Mouse (Mus musculus) intestine, embryonic 14.5 days (tissue): Measurements from ENCODE around the gene Alkbh5. TPM values are rescaled to one million over a fixed set of nuclear protein-coding genes. Genes with fewer than 3 reads are reported as not detected.

Source experiments
- ATAC-seq: fragments of 200-750 bp; cut with Nextera tagmentation; replicated peaks from 2 replicates; pipeline ENCODE4 v1.8.0; 2017; ENCODE audit warnings: low read depth, moderate number of reproducible peaks, moderate TSS enrichment, moderate library complexity; ENCODE audit not compliant: low FRiP score, low TSS enrichment
- DNase-seq: peaks from one replicate; pipeline ENCODE4 v3.0.0-alpha.2; 2018; ENCODE audit warnings: low spot score
- H3K27ac ChIP-seq: fragments of 300-500 bp; sonication (generic); 2 replicates; pipeline ENCODE4 v1.5.1; 2014; ENCODE audit warnings: low read depth, mild to moderate bottlenecking, control low read depth
- H3K27me3 ChIP-seq: fragments of 300-500 bp; sonication (generic); replicated peaks from 2 replicates; pipeline ENCODE4 v1.6.1; 2014; ENCODE audit warnings: low read length, control low read depth; ENCODE audit not compliant: control insufficient read depth, insufficient read depth
- H3K36me3 ChIP-seq: fragments of 300-500 bp; sonication (generic); 2 replicates; pipeline ENCODE4 v1.6.1; 2014; ENCODE audit warnings: low read length, control low read depth; ENCODE audit not compliant: control insufficient read depth, insufficient read depth
- H3K4me1 ChIP-seq: fragments of 300-500 bp; sonication (generic); replicated peaks from 2 replicates; pipeline ENCODE4 v1.6.1; 2014; ENCODE audit warnings: low read length, control low read depth, mixed read lengths; ENCODE audit not compliant: control insufficient read depth, insufficient read depth
- H3K4me2 ChIP-seq: fragments of 300-500 bp; sonication (generic); 2 replicates; pipeline ENCODE4 v1.6.1; 2014; ENCODE audit warnings: low read length
- H3K4me3 ChIP-seq: fragments of 300-500 bp; sonication (generic); 2 replicates; pipeline ENCODE4 v1.5.1; 2014; ENCODE audit warnings: low read depth, low read length, control low read depth, mixed read lengths
- H3K9ac ChIP-seq: fragments of 300-500 bp; sonication (generic); 2 replicates; pipeline ENCODE4 v1.6.1; 2014; ENCODE audit warnings: mild to moderate bottlenecking, low read length
- H3K9me3 ChIP-seq: fragments of 300-500 bp; sonication (generic); 2 replicates; pipeline ENCODE4 v1.6.1; 2016; ENCODE audit warnings: low read length, control low read depth; ENCODE audit not compliant: control insufficient read depth
- WGBS: fragments of 180-500 bp; shearing (Covaris S2); extraction: QIAGEN DNeasy Blood & Tissue Kit; methylation state at CpG from one replicate; pipeline ENCODE4 v1.1.7; 2014; 5-methylcytosine and 5-hydroxymethylcytosine counted together
- polyA plus RNA-seq: library from polyadenylated mRNA; unstranded; fragments of >200 nt; fragmentation: Nextera tagmentation; extraction: Ambion mirVana; gene quantifications from 2 replicates; pipeline ENCODE4 v1.2.1, GENCODE M21; 2014

The Alkbh5 gene
- polyA plus RNA-seq, 1 experiment from 2014 or later = 36.2 TPM

GRCm38 (mm10) chr11:60518305-60518704 lies 17.9 kb upstream of the Alkbh5 start:
- 68% methylated on average over 4 of the region's 4 CpGs for WGBS
- no peak for DNase-seq
- ATAC-seq = no peak

DNA sequence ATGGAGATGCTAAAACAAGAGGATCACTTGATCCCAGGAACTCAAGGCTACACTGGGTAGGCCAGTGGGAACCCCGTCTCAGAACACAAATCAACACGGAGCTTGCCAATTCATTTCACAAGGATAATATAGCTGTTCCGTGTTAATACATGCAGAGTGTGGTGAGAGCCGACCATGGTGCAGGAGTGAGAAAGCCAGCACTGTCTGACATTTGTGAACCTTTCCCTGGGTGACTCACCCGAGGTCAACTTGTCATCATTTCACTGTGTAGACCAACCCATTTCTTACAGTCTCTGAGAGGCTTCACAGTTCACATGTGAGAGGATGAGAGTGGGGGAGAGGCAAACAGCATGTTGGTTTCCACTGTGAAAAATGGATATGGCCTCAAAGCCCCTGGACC lies 14.2 kb upstream of the Alkbh5 start:
- H3K4me3 ChIP-seq = no peak overlapping the region
- ATAC-seq (no peak), DNase-seq (no peak)
- H3K9me3 ChIP-seq = no peaks in the 10 kb centered on the region
- H3K27ac ChIP-seq = no peak overlapping the region
- no peaks in the 10 kb centered on the region for H3K36me3 ChIP-seq
- H3K4me1 ChIP-seq = no peaks in the 10 kb centered on the region
- H3K9ac ChIP-seq = no peak overlapping the region
- no peaks in the 10 kb centered on the region for H3K27me3 ChIP-seq
- 76% methylated on average over 5 of the region's 5 CpGs for WGBS
- H3K4me2 ChIP-seq = no peak overlapping the region

More at GRCm38 (mm10) chr11:60518305-60518704, 17.9 kb upstream of the Alkbh5 start:
- H3K4me2 ChIP-seq = no peak overlapping the region
- no peak overlapping the region for H3K27ac ChIP-seq
- H3K9me3 ChIP-seq = no peaks in the 10 kb centered on the region
- no peaks in the 10 kb centered on the region for H3K4me1 ChIP-seq
- H3K9ac ChIP-seq = no peak overlapping the region
- H3K27me3 ChIP-seq = no peaks in the 10 kb centered on the region
- no peak overlapping the region for H3K4me3 ChIP-seq
- H3K36me3 ChIP-seq = no peaks in the 10 kb centered on the region

DNA sequence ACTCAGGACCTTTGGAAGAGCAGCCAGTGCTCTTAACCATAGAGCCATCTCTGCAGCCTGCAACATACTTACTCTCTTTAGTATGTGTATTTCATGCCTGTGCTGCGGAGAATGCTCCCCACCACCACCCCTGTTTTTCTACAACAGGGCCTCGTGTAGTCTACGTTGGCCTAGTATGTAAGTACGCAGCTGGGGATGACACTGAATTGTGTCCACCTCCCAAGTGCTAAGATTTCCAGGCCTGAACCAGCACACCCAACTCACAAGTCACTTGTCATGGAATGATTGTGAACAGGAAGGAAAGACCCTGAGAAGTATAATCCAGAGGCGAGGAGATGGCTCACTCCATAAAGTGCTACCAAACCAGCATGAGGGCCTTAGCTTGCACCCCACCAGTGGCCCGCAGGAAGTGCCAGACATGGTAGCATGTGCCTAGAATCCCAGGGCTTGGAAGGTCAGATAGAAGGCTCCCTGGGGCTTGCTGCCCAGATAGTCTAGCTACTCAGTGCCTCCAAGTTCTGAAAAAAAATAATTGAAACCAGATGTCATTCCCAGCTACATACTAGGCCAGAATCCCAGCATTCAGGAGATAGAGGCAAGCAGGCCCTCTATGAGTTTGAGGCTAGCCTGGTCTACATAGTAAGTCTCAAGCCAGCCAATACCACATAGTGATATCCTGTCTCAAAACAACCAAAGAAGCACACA lies 13.4 kb upstream of the Alkbh5 start:
- Histone ChIP-seq H3K27ac (no peak overlapping the region), H3K36me3 (no peaks in the 10 kb centered on the region), H3K9me3 (no peaks in the 10 kb centered on the region), H3K27me3 (no peaks in the 10 kb centered on the region), H3K4me2 (no peak overlapping the region), H3K4me1 (no peaks in the 10 kb centered on the region), H3K9ac (no peak overlapping the region), H3K4me3 (no peak overlapping the region)
- 89% methylated on average over 6 of the region's 6 CpGs for WGBS
- no peak for DNase-seq
- no peak for ATAC-seq

GRCm38 (mm10) chr11:60526461-60526860 lies 9.7 kb upstream of the Alkbh5 start:
- no peaks in the 10 kb centered on the region for H3K9me3 ChIP-seq
- no peaks in the 10 kb centered on the region for H3K36me3 ChIP-seq
- H3K4me1 ChIP-seq = no peaks in the 10 kb centered on the region
- no peak overlapping the region for H3K4me3 ChIP-seq
- H3K27ac ChIP-seq = no peak overlapping the region
- no peak overlapping the region for H3K9ac ChIP-seq
- ATAC-seq (no peak), DNase-seq (no peak)
- H3K27me3 ChIP-seq = no peaks in the 10 kb centered on the region
- H3K4me2 ChIP-seq = no peak overlapping the region
- WGBS = 72% methylated on average over 4 of the region's 4 CpGs

DNA sequence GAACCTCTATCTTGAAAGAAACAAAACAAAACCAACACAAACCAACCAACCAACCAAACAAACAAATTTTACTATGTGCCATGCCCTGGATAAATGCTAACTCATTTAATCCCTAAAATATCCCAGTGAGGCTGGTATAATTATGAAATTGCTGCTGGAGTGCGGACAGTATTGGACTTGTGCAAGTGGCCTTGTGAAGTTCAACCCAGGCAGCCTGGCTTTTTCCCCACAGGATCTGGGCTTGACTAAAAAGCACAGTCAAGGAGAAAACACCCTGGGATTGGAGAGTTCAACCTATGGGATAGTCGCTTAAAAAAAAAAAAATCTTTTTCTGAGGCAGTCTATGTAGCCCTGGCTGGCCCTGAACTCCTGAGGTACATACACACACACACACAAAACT lies 505 bp upstream of the Alkbh5 start:
- DNase-seq = no peak
- no peak overlapping the region for H3K4me2 ChIP-seq
- no peak overlapping the region for H3K4me3 ChIP-seq
- peaks cover 15% of the 10 kb centered on the region for H3K4me1 ChIP-seq
- no peak for ATAC-seq
- H3K27ac ChIP-seq = no peak overlapping the region
- no peaks in the 10 kb centered on the region for H3K27me3 ChIP-seq
- H3K9me3 ChIP-seq = no peaks in the 10 kb centered on the region
- WGBS = 83% methylated on average over 2 of the region's 2 CpGs
- H3K36me3 ChIP-seq = no peaks in the 10 kb centered on the region
- H3K9ac ChIP-seq = no peak overlapping the region; the same call in 1 of the 2 replicates

DNA sequence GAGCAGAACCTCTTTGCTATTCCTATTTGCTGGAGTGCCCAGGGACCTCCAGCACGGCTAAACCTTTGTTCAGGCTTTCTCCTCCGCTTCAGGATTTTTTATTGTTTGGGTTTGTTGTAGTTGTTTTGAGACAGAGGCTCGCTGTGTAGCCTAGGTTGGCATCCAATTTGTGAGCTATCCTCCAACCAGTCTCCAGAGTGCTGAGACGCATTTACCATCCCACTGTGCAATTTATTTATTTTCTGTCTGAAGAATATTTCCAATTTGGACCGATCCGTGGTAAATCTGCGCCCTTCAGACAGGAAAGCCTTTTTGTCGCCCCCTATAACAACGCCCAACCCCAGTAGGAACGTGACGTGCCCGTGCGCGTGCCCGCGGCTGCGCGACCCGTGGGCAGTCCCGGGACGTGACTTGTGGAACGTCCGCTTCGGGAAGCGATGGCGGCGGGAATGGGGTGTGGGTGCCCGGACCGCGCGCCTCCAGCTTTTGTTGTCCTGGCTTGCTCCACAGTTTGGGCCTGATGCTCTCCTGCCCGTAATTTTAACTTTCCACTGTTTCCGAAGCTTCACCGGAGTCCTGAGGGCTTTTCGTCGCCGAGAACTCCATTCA lies 782 bp downstream of the Alkbh5 start:
- ATAC-seq (peak; percentile 79), DNase-seq (no peak)
- peak overlapping the region; percentile 81 for H3K4me2 ChIP-seq
- peak overlapping the region; percentile 100 for H3K27ac ChIP-seq
- no peaks in the 10 kb centered on the region for H3K27me3 ChIP-seq
- no peaks in the 10 kb centered on the region for H3K9me3 ChIP-seq
- under 1% methylated on average over 37 of the region's 37 CpGs for WGBS
- H3K36me3 ChIP-seq = peaks cover 2% of the 10 kb centered on the region
- peak overlapping the region; percentile 61 for H3K4me3 ChIP-seq
- peaks cover 27% of the 10 kb centered on the region for H3K4me1 ChIP-seq
- H3K9ac ChIP-seq = peak overlapping the region; percentile 93

- under 1% methylated on average over 91 of the region's 91 CpGs for WGBS
These were observed 1.5 kb downstream of the Alkbh5 start for GRCm38 (mm10) chr11:60537468-60538347.

DNA sequence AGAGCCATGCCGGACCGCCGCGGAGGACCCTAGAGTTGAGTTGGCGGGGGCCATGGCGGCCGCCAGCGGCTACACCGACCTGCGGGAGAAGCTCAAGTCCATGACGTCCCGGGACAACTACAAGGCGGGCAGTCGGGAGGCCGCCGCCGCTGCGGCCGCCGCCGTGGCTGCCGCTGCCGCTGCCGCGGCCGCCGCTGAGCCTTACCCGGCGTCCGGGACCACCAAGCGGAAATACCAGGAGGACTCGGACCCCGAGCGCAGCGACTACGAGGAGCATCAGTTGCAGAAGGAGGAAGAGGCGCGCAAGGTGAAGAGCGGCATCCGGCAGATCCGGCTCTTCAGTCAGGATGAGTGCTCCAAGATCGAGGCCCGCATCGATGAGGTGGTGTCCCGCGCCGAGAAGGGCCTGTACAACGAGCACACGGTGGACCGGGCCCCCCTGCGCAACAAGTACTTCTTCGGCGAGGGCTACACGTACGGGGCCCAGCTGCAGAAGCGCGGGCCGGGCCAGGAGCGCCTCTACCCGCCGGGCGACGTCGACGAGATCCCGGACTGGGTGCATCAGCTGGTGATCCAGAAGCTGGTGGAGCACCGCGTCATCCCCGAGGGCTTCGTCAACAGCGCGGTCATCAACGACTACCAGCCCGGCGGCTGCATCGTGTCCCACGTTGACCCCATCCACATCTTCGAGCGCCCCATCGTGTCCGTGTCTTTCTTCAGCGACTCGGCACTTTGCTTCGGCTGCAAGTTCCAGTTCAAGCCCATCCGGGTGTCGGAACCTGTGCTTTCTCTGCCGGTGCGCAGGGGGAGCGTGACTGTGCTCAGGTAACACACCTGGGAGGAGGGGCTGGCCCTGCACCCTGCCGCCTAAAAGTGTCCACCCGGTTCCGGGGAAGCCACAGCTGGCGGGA lies 2.4 kb downstream of the Alkbh5 start:
- ATAC-seq (no peak; the same call in 1 of the 2 replicates), DNase-seq (peak; percentile 79)
- Histone ChIP-seq H3K27ac (peak overlapping the region; percentile 100), H3K27me3 (no peaks in the 10 kb centered on the region), H3K4me3 (peak overlapping the region; percentile 61), H3K9me3 (no peaks in the 10 kb centered on the region), H3K36me3 (peaks cover 14% of the 10 kb centered on the region), H3K9ac (peak overlapping the region; percentile 93), H3K4me1 (peaks cover 35% of the 10 kb centered on the region), H3K4me2 (peak overlapping the region; percentile 81)
- under 1% methylated on average over 93 of the region's 93 CpGs for WGBS

More at GRCm38 (mm10) chr11:60537468-60538347, 1.5 kb downstream of the Alkbh5 start:
- peak overlapping the region; percentile 61 for H3K4me3 ChIP-seq
- H3K27ac ChIP-seq = peak overlapping the region; percentile 100
- ATAC-seq = peak; percentile 89
- H3K36me3 ChIP-seq = peaks cover 9% of the 10 kb centered on the region
- peaks cover 31% of the 10 kb centered on the region for H3K4me1 ChIP-seq
- H3K4me2 ChIP-seq = peak overlapping the region; percentile 81
- H3K9me3 ChIP-seq = no peaks in the 10 kb centered on the region
- H3K9ac ChIP-seq = peak overlapping the region; percentile 93
- H3K27me3 ChIP-seq = no peaks in the 10 kb centered on the region
- peak; percentile 97 for DNase-seq
